Mouse (Mus musculus): ENCODE measurements around the gene Ndufs7. TPM values are rescaled to one million over a fixed set of nuclear protein-coding genes. Genes with fewer than 3 reads are reported as not detected.
"Not testable (repeated sequence)": the region's sequence is repeated elsewhere in the genome, so short reads cannot be mapped to it uniquely, and the experiment has no call there.

Gene Ndufs7
- total RNA-seq, 2 experiments from 2014 or later = 171 to 187 TPM

GRCm38 (mm10) chr10:80237020-80237419, 11.9 kb upstream of the Ndufs7 start:
- intact Hi-C loops (cut with DNase I) = no loop called here
- no peak for DNase-seq (ENCODE audit: low spot score in 2 of 2)

GRCm38 (mm10) chr10:80238306-80238705, 10.6 kb upstream of the Ndufs7 start:
- intact Hi-C loops (cut with DNase I) = no loop called here

DNA sequence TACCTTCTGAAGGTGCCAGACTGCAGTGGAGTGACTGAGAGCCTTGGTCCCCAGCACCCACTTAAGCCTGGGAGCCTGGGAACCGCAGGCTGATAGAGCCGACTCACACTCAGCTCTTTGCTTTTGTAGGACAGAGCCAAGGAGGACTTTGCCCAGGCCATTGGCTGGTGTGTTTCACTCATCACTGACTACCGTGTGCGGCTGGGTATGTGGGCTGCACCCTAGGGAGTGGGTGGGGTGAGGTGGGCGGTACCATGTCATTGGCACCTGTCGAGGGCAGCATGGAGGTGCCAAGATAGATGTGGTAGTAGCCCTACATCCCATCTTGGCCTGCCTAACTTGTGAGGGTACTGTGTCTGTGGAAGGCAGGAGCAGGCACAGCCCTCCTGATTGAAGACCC, 9.1 kb upstream of the Ndufs7 start:
- intact Hi-C loops (cut with DNase I) = no loop called here
- DNase-seq (ENCODE audit: low spot score in 2 of 2) = no peak

More at GRCm38 (mm10) chr10:80238306-80238705, 10.6 kb upstream of the Ndufs7 start:
- DNase-seq (ENCODE audit: low spot score in 2 of 2) = no peak

DNA sequence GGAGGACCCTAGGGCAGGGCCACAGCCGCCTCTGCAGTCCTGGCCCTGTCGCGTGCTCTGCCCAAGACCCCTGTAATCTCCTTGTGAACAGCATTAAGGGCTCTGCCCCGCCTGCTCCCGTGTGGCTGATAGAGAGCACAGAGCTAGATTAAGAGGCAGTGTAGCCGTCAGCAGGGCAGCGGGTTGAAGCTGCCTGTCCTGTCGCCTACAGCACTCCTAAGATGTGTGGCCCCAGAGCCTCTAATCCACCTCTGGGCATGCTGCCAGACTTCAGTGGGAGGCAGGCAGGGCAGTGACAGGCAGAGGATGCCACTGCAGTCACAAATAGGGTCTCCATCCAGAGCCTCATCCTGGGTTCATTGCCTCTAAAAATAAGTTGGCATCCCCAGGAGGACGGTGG, 6.8 kb upstream of the Ndufs7 start:
- intact Hi-C loops (cut with DNase I) = no loop called here
- DNase-seq (ENCODE audit: low spot score in 2 of 2) = no peak

DNA sequence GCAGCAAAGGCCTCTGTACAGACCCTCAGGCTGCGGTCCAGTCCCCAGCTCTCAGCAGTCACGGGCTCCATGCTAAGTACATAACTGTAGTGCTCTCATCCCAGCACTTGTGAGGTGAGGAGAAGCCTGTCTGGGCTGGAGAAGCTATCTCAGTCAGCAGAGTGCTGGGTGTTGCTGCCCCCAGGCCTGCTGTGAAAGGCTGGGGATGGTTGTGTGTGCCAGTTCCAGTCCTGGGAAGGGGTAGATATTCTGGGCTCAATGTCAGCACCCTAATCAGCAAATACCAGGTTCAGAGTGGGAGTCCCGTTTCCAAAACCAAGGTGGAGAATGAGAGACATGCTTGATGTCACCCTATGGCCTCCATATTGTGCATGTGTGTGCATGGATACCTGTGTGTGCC, 6.3 kb upstream of the Ndufs7 start:
- intact Hi-C loops (cut with DNase I) = no loop called here
- DNase-seq (ENCODE audit: low spot score in 2 of 2) = no peak

- intact Hi-C loops (cut with DNase I) = loop anchor here (1.0 to 5.0 kb wide), 2 partner anchors 48 to 70 kb away; no protein-coding TSS in a partner anchor
- peak; percentile 39 to 66 for DNase-seq (ENCODE audit: low spot score in 2 of 2)
Observed at GRCm38 (mm10) chr10:80244791-80245399, 4.0 kb upstream of the Ndufs7 start.

- peak; percentile 85 to 89 for DNase-seq (ENCODE audit: low spot score in 2 of 2)
Observed at GRCm38 (mm10) chr10:80245600-80245999, 3.3 kb upstream of the Ndufs7 start.

DNA sequence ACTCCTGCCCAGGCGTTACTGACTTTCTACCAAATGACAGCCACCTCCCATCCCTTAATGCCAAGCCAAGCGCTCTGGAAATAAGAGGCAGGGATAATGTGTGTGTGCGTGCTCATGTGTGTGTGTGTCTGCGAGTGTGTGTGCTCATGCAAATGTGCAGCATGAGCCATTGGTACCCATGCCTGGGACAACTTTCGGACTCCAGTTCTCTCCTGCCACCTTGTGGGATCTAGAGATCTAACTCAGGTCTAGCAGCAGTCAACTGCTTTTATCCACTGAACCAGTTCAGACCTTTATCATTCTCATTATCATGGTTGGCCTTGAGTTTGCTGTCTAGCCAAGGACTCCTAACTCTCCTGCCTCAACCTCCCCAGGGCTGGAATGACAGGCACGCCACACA, 1.1 kb upstream of the Ndufs7 start:
- intact Hi-C loops (cut with DNase I) = loop anchor here (5.0 kb wide), 1 partner anchor 51 kb away; no protein-coding TSS in a partner anchor
- DNase-seq (ENCODE audit: low spot score in 2 of 2) = peak; percentile 54 to 68

More at GRCm38 (mm10) chr10:80245600-80245999, 3.3 kb upstream of the Ndufs7 start:
- intact Hi-C loops (cut with DNase I) = loop anchor here (1.0 to 5.0 kb wide), 2 partner anchors 48 to 70 kb away; no protein-coding TSS in a partner anchor

DNA sequence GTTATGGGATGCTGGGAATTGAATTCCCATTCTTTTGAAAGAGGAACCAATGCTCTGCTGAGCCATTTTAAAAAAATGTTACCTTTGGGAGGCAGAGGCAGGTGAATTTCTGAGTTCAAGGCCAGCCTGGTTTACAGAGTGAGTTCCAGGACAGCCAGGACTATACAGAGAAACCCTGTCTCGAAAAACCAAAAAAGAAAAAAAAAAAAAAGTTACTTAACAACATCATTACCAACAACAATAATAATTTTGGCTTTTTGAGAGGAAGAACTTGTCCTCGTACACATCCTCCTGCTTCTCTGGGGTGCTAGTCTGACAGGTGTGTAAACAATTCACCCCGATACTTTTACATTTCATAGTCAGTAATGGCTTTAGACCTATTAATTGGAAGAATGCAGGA, 484 bp upstream of the Ndufs7 start:
- DNase-seq (ENCODE audit: low spot score in 2 of 2) = not testable (repeated sequence)
- intact Hi-C loops (cut with DNase I) = loop anchor here (5.0 kb wide), 1 partner anchor 51 kb away; no protein-coding TSS in a partner anchor

DNA sequence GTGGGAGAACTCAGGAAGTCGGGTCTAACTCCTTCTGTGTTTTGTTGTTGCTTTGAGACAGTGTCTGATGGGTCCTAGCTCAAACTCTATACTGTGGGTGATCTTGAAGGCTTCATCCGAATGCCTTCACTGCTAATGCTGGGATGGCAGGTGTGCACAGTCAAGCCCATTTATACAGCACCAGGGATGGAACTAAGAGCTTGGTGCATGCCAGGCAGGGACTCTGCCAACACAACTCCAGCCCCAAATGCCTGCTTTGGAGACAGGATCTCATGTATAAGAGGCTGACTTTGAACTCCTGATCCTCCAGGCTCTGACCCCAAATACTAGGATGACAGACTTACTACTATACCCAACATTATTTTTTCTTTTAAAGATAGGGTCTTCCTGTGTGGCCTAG, 1.1 kb downstream of the Ndufs7 start:
- no peak for DNase-seq (ENCODE audit: low spot score in 2 of 2)
- intact Hi-C loops (cut with DNase I) = no loop called here

DNA sequence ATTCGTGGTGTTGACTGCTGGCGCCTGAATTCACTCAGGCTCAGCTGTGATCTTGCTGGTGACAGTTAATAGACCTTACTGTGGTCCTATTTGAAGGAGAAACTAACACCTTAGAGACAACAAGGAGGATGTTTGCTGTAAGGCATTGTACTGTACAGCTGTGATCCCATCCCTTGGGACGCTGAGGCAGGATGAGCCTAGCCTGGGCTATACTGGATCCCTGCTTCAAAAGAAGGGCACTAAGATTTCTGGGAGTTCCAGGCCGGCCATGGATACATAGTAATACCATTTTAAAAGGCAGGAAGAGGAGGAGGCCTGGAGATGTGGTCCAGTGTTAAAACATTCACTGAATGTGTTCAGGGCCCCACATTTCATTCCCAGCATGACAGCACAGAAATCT, 1.7 kb downstream of the Ndufs7 start:
- DNase-seq (ENCODE audit: low spot score in 2 of 2) = no peak
- intact Hi-C loops (cut with DNase I) = no loop called here

- intact Hi-C loops (cut with DNase I) = no loop called here
- no peak for DNase-seq (ENCODE audit: low spot score in 2 of 2)
Observed at GRCm38 (mm10) chr10:80252011-80252410, 3.1 kb downstream of the Ndufs7 start.

GRCm38 (mm10) chr10:80252493-80253274, 3.8 kb downstream of the Ndufs7 start:
- intact Hi-C loops (cut with DNase I) = no loop called here
- no peak for DNase-seq (ENCODE audit: low spot score in 2 of 2)

DNA sequence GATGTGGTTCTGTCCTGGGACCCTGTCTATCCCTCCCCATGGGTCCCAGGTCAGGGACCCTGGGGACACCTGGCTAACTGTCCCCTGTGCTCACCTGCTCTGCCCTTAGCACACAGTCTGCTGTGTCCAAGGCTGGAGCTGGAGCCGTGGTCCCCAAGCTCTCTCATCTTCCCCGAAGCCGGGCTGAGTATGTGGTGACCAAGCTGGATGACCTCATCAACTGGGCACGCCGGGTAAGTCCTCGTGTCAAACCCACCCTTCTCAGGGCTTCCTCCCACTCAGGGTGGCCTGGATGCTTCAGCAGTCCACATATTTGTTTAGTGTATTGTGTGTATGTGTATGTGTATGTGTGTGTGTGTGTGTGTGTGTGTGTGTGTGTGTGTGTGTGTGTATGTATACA, 4.6 kb downstream of the Ndufs7 start:
- intact Hi-C loops (cut with DNase I) = no loop called here
- no peak for DNase-seq (ENCODE audit: low spot score in 2 of 2)

- DNase-seq (ENCODE audit: low spot score in 2 of 2) = no peak
- intact Hi-C loops (cut with DNase I) = no loop called here
Observed at GRCm38 (mm10) chr10:80254331-80255297, 5.7 kb downstream of the Ndufs7 start.

GRCm38 (mm10) chr10:80255881-80256535, 7.1 kb downstream of the Ndufs7 start:
- intact Hi-C loops (cut with DNase I) = no loop called here
- no peak for DNase-seq (ENCODE audit: low spot score in 2 of 2)

- intact Hi-C loops (cut with DNase I) = no loop called here
- no peak for DNase-seq (ENCODE audit: low spot score in 2 of 2)
Observed at GRCm38 (mm10) chr10:80257936-80258335, 9.0 kb downstream of the Ndufs7 start.

DNA sequence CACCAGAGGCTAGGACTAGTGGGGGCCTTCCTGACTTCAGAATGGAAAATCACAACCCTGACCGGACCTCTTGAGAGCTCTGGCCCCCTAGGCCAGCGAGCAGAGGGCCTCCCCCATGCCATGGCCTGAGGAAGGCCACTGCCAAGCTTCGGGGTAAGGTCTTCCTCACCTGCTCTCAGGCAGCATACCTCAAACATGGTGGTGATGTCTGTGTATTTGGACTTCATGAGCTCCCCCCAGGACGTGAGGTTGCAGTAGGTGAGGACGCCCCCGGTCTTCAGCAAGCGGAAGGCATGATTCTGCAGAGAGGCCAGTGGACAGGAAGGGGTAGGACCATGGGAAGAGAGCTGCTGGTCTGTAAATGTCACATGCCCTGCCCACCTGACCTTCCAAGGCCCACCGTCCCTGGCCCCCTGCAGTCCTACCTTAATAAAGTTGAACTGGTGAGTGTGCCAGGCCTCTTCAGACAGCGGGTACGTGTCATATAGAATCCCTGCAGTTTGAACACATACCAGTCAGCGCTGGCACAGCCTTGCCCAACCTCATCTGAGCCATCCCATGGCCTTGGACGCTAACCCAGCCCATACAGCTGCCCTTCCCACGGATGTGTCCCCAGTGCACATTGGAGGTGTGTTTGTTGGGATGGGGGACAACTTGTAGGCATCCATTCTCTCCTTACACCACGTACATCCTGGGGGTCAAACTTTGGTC, 10.0 kb downstream of the Ndufs7 start:
- intact Hi-C loops (cut with DNase I) = no loop called here
- DNase-seq (ENCODE audit: low spot score in 2 of 2) = no peak

DNA sequence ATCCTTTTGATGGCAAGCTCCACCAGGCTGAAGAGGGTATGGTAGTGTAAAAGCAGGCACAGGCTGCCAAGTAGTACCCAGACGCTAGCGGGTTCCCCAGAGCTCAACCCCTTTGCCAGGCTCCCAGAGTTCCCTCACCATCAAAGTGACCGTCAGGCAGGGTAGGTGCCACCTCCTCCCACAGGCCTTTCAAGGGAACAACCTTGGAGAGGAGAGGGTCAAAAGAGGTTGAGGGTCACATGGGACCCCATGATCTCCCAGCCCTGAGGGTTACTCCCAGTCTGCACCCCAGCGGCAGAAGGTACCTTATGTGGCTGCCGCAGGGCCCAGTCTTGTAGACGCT, 10.5 kb downstream of the Ndufs7 start:
- intact Hi-C loops (cut with DNase I) = no loop called here
- no peak for DNase-seq (ENCODE audit: low spot score in 2 of 2)

All from left cerebral cortex, postnatal 14 days (tissue).